Comparison of ENCODE assay signal across 16 mouse cellular contexts in the genomic region with DNA sequence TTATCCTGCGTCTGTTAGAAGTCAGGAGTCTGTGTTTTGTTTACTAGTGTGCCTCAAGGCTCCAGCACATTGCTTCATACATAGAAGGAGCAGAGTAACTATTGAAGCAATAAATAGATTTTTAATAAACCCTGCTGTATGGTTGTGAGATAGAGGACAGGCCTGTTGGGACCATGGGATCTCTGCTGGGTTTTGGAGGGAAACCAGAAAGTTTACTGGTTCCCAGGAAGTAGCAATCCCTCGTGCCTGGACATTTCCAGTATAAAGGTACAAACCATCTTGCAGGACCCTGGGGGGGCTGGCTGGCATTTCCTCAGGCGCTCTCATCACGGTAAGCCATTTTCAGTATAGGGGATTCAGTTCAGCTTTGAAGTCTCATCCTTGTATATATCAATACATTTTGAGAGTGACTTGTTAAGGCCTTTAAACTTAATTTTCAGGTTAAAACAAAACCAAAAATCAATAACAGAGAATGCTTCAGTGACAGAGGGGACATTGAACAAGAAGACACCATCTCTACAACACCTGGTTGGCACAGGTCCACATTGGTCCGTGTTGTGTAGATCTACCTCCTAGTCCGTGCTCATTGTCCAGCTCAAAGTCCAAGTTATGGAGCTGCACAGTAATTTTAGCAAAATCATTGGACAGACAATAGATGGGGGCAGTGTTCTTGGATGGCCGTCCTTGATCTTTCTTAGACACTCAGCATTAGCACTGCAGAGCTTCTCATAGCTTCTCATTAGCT. TPM values are rescaled to one million over a fixed set of nuclear protein-coding genes. Genes with fewer than 3 reads are reported as not detected.
A peak's percentile ranks its signal among the peaks of the same experiment; 100 is the strongest.
DNase-seq lines count a peak whose midpoint lies in the region; ATAC-seq lines count a peak whose summit lies in the region.
"Had no signal": no experiment of that assay in that cellular context is flagged by ENCODE, and none has a peak within 500 bp of the region (broad histone marks: within the 10 kb centered on the region; RNA-seq: fewer than 3 reads in every experiment).

No protein-coding gene starts in this region.

- DNase-seq in heart, embryonic 10.5 days (ENCODE audit: low spot score) = no peak
- DNase-seq in kidney, postnatal 4 days = no peak
- no peak for DNase-seq in lung, postnatal 4 days
- no peak for DNase-seq in urinary bladder, postnatal 10 days (ENCODE audit: low spot score)
- DNase-seq: B cell, adult 2 months; cerebellum, adult 18-20 months; retina, postnatal 1 day; right cerebral cortex, postnatal 4 days; thymus, adult 2 months had no signal

- H3K27me3 ChIP-seq in heart, embryonic 11.5 days (ENCODE audit: control insufficient read depth, insufficient read depth, low read length) = no peaks in the 10 kb centered on the region
- H3K27me3 ChIP-seq in heart, embryonic 10.5 days (ENCODE audit: insufficient read depth, poor library complexity, severe bottlenecking) = peaks cover 15% of the 10 kb centered on the region
- no peaks in the 10 kb centered on the region for H3K27me3 ChIP-seq in kidney, embryonic 14.5 days (ENCODE audit: control insufficient read depth, insufficient read depth, low read length)
- no peaks in the 10 kb centered on the region for H3K27me3 ChIP-seq in lung, embryonic 16.5 days (ENCODE audit: control insufficient read depth, insufficient read depth, low read depth, low read length)
- H3K27me3 ChIP-seq: embryonic facial prominence, embryonic 12.5 days had no signal

- H3K9me3 ChIP-seq in heart, embryonic 11.5 days (replicated peaks; ENCODE audit: control insufficient read depth, low read length) = no peaks in the 10 kb centered on the region
- no peaks in the 10 kb centered on the region for H3K9me3 ChIP-seq in heart, embryonic 10.5 days
- H3K9me3 ChIP-seq in kidney, embryonic 14.5 days (ENCODE audit: control insufficient read depth, low read length) = no peaks in the 10 kb centered on the region
- H3K9me3 ChIP-seq in lung, embryonic 16.5 days (ENCODE audit: control insufficient read depth, low read length) = no peaks in the 10 kb centered on the region
- H3K9me3 ChIP-seq: embryonic facial prominence, embryonic 12.5 days had no signal

- ATAC-seq in heart, embryonic 11.5 days (replicated peaks; ENCODE audit: insufficient number of reproducible peaks, low FRiP score, low TSS enrichment) = no peak
- ATAC-seq in kidney, embryonic 14.5 days (ENCODE audit: low FRiP score, low TSS enrichment) = no peak
- ATAC-seq in lung, embryonic 16.5 days (ENCODE audit: low read depth) = no peak; the same call in 1 of the 2 replicates
- ATAC-seq: forebrain, postnatal 0 days; hindbrain, embryonic 16.5 days; midbrain, embryonic 16.5 days had no signal

- WGBS in heart, embryonic 11.5 days (ENCODE audit: insufficient replicate concordance) = 74% methylated on average over 7 of the region's 7 CpGs
- WGBS in heart, embryonic 10.5 days = 83% methylated on average over 7 of the region's 7 CpGs
- WGBS in kidney, embryonic 14.5 days = 80% methylated on average over 7 of the region's 7 CpGs
- 69% methylated on average over 7 of the region's 7 CpGs for WGBS in lung, embryonic 16.5 days

- no peak overlapping the region for H3K4me3 ChIP-seq in heart, embryonic 11.5 days (ENCODE audit: low read depth, low read length)
- H3K4me3 ChIP-seq in heart, embryonic 10.5 days = no peak overlapping the region
- no peak overlapping the region for H3K4me3 ChIP-seq in kidney, embryonic 14.5 days (ENCODE audit: low read length)
- no peak overlapping the region for H3K4me3 ChIP-seq in lung, embryonic 16.5 days (ENCODE audit: low read length)
- H3K4me3 ChIP-seq: embryonic facial prominence, embryonic 12.5 days had no signal

- H3K4me2 ChIP-seq in heart, embryonic 11.5 days = no peak overlapping the region
- no peak overlapping the region for H3K4me2 ChIP-seq in kidney, embryonic 14.5 days (replicated peaks; ENCODE audit: low read depth, low read length)
- H3K4me2 ChIP-seq in lung, embryonic 16.5 days (ENCODE audit: low read depth, low read length) = no peak overlapping the region; the same call in 1 of the 2 replicates

- no peak overlapping the region for H3K9ac ChIP-seq in heart, embryonic 11.5 days (ENCODE audit: low read depth, low read length)
- no peak overlapping the region for H3K9ac ChIP-seq in kidney, embryonic 14.5 days (ENCODE audit: low read depth, low read length)
- H3K9ac ChIP-seq in lung, embryonic 16.5 days (ENCODE audit: low read length) = no peak overlapping the region
- H3K9ac ChIP-seq: embryonic facial prominence, embryonic 12.5 days; forebrain, postnatal 0 days had no signal

- H3K4me1 ChIP-seq in heart, embryonic 11.5 days (ENCODE audit: control insufficient read depth, insufficient read depth, low read length) = peaks cover 16% of the 10 kb centered on the region
- H3K4me1 ChIP-seq in heart, embryonic 10.5 days = peaks cover 20% of the 10 kb centered on the region
- H3K4me1 ChIP-seq in kidney, embryonic 14.5 days (ENCODE audit: control insufficient read depth, insufficient read depth, low read length) = peaks cover 13% of the 10 kb centered on the region; the same call in 1 of the 2 replicates
- H3K4me1 ChIP-seq in lung, embryonic 16.5 days (replicated peaks; ENCODE audit: control insufficient read depth, insufficient read depth, low read length) = peaks cover 37% of the 10 kb centered on the region

- no peaks in the 10 kb centered on the region for H3K36me3 ChIP-seq in heart, embryonic 11.5 days (ENCODE audit: control insufficient read depth, insufficient read depth, low read length)
- no peaks in the 10 kb centered on the region for H3K36me3 ChIP-seq in heart, embryonic 10.5 days
- no peaks in the 10 kb centered on the region for H3K36me3 ChIP-seq in kidney, embryonic 14.5 days (ENCODE audit: control insufficient read depth, insufficient read depth, low read length)
- H3K36me3 ChIP-seq in lung, embryonic 16.5 days (ENCODE audit: control insufficient read depth, insufficient read depth, low read length) = no peaks in the 10 kb centered on the region
- H3K36me3 ChIP-seq: embryonic facial prominence, embryonic 12.5 days had no signal

- H3K27ac ChIP-seq in heart, embryonic 11.5 days (ENCODE audit: low read depth, low read length) = peak overlapping the region; percentile 57; the same call in 1 of the 2 replicates
- H3K27ac ChIP-seq in heart, embryonic 10.5 days = no peak overlapping the region
- peak overlapping the region; percentile 76; the same call in 1 of the 2 replicates for H3K27ac ChIP-seq in kidney, embryonic 14.5 days (ENCODE audit: low read depth, low read length)
- peak overlapping the region; percentile 94 for H3K27ac ChIP-seq in lung, embryonic 16.5 days (ENCODE audit: low read length)

RNA-seq across cellular contexts. Expression of a gene that starts 11.7 kb away (rescaled TPM):
- 38.3 and 53.0 TPM in 2 replicates for polyA plus RNA-seq in heart, embryonic 11.5 days (2014; fragmentation: Nextera tagmentation; extraction: Ambion mirVana)
- 47.2 and 50.2 TPM in 2 replicates for polyA plus RNA-seq in heart, embryonic 10.5 days (2016; fragmentation: Nextera tagmentation; extraction: Ambion mirVana)
- 26.2 and 58.0 TPM in 2 replicates for polyA plus RNA-seq in kidney, embryonic 14.5 days (2014; fragmentation: Nextera tagmentation; extraction: Ambion mirVana)
- polyA plus RNA-seq in lung, embryonic 16.5 days (2015; fragmentation: Nextera tagmentation; extraction: Ambion mirVana) = 108 and 115 TPM in 2 replicates
